Mouse (Mus musculus) layer of hippocampus, adult 8-10 months (tissue): ENCODE measurements around the gene Psd4. TPM values are rescaled to one million over a fixed set of nuclear protein-coding genes. Genes with fewer than 3 reads are reported as not detected.

Experiments used
- DNase-seq, 2 experiments: peaks; one replicate each; pipeline ENCODE4 v3.0.0; 2022; ENCODE audit warnings: low spot score in 2 of 2
- total RNA-seq, 4 experiments: library from RNA; stranded (reverse); gene quantifications; 2 replicates each; pipeline ENCODE4 v1.2.4; 2022

Gene Psd4
- total RNA-seq, 4 experiments from 2014 or later: 0.69 to 3.4 (median 1.6) TPM

- DNase-seq: no peak
These were observed 18.0 kb downstream of the Psd4 start for GRCm38 (mm10) chr2:24385111-24385961.

- DNase-seq: no peak
These were observed 19.0 kb downstream of the Psd4 start for GRCm38 (mm10) chr2:24386158-24386963.

GRCm38 (mm10) chr2:24386964-24387320, 19.6 kb downstream of the Psd4 start:
- no peak for DNase-seq

- DNase-seq: peak; percentile 18 to 23
These were observed 20.2 kb downstream of the Psd4 start for GRCm38 (mm10) chr2:24387361-24388283.

- DNase-seq: no peak
These were observed 25.9 kb downstream of the Psd4 start for GRCm38 (mm10) chr2:24393251-24393650.

GRCm38 (mm10) chr2:24397115-24397514, 29.7 kb downstream of the Psd4 start:
- DNase-seq: no peak

GRCm38 (mm10) chr2:24400711-24401110, 33.3 kb downstream of the Psd4 start:
- no peak for DNase-seq

GRCm38 (mm10) chr2:24405345-24406012, 38.1 kb downstream of the Psd4 start:
- DNase-seq: peak in 1 of 2 experiments; percentile 45

GRCm38 (mm10) chr2:24407701-24408485, 40.5 kb downstream of the Psd4 start:
- no peak for DNase-seq

GRCm38 (mm10) chr2:24409166-24409565, 41.8 kb downstream of the Psd4 start:
- peak; percentile 48 to 55 for DNase-seq

GRCm38 (mm10) chr2:24413172-24413571, 45.8 kb downstream of the Psd4 start:
- DNase-seq: no peak

GRCm38 (mm10) chr2:24413677-24414076, 46.3 kb downstream of the Psd4 start:
- no peak for DNase-seq

- no peak for DNase-seq
These were observed 49.3 kb downstream of the Psd4 start for GRCm38 (mm10) chr2:24416668-24417067.

GRCm38 (mm10) chr2:24417106-24417505, 49.7 kb downstream of the Psd4 start:
- DNase-seq: no peak

- DNase-seq: no peak
These were observed 50.2 kb downstream of the Psd4 start for GRCm38 (mm10) chr2:24417564-24417963.

GRCm38 (mm10) chr2:24421211-24421863, 54.0 kb downstream of the Psd4 start:
- no peak for DNase-seq

GRCm38 (mm10) chr2:24422815-24423214, 55.4 kb downstream of the Psd4 start:
- no peak for DNase-seq

- no peak for DNase-seq
These were observed 58.2 kb downstream of the Psd4 start for GRCm38 (mm10) chr2:24425630-24426029.

GRCm38 (mm10) chr2:24427866-24428675, 60.7 kb downstream of the Psd4 start:
- no peak for DNase-seq
